Mouse (Mus musculus) CD4-positive, CD25-positive, alpha-beta regulatory T cell, adult 4 months (primary cell): ENCODE results near the gene Oser1. TPM values are rescaled to one million over a fixed set of nuclear protein-coding genes. Genes with fewer than 3 reads are reported as not detected.
"Not testable (repeated sequence)": the region's sequence is repeated elsewhere in the genome, so short reads cannot be mapped to it uniquely, and the experiment has no call there.

Experiments
- ATAC-seq: one replicate; pipeline ENCODE4 v1.8.0; 2017
- polyA plus RNA-seq, 2 experiments: library from polyadenylated mRNA; unstranded; fragments of 100-300 nt; shearing (Covaris generic); gene quantifications; one replicate each; pipeline ENCODE4 v1.2.1; 2017

Gene Oser1
- polyA plus RNA-seq, 2 experiments from 2014 or later, result 134 to 146 TPM

- no peak for ATAC-seq
Measured at GRCm38 (mm10) chr2:163439488-163439887, 15.0 kb upstream of the Oser1 start.

- no peak for ATAC-seq
Measured at GRCm38 (mm10) chr2:163438619-163439451, 14.3 kb upstream of the Oser1 start.

- ATAC-seq, result no peak
Measured at GRCm38 (mm10) chr2:163438246-163438618, 13.7 kb upstream of the Oser1 start, which contains the start of gene Gdap1l1. Gene Gdap1l1, plus strand, starts transcription at chr2:163438476.

GRCm38 (mm10) chr2:163437800-163438199 is 13.3 kb upstream of the Oser1 start:
- ATAC-seq, result no peak

GRCm38 (mm10) chr2:163433971-163434370 is 9.5 kb upstream of the Oser1 start:
- no peak for ATAC-seq

- no peak for ATAC-seq
Measured at GRCm38 (mm10) chr2:163431289-163431688, 6.8 kb upstream of the Oser1 start.

- ATAC-seq, result no peak
Measured at GRCm38 (mm10) chr2:163428346-163429011, 4.0 kb upstream of the Oser1 start.

GRCm38 (mm10) chr2:163422895-163423660 is 1.4 kb downstream of the Oser1 start:
- ATAC-seq, result no peak

GRCm38 (mm10) chr2:163420366-163420886 is 4.1 kb downstream of the Oser1 start:
- ATAC-seq, result no peak

- peak; percentile 96 for ATAC-seq
Measured at GRCm38 (mm10) chr2:163419346-163420045, 5.0 kb downstream of the Oser1 start.

- ATAC-seq, result peak; percentile 8
Measured at GRCm38 (mm10) chr2:163418841-163419345, 5.6 kb downstream of the Oser1 start.

- no peak for ATAC-seq
Measured at GRCm38 (mm10) chr2:163417830-163418229, 6.7 kb downstream of the Oser1 start.

GRCm38 (mm10) chr2:163417026-163417425 is 7.5 kb downstream of the Oser1 start:
- ATAC-seq, result no peak

- no peak for ATAC-seq
Measured at GRCm38 (mm10) chr2:163412846-163413590, 11.5 kb downstream of the Oser1 start.

GRCm38 (mm10) chr2:163412419-163412818 is 12.1 kb downstream of the Oser1 start:
- ATAC-seq, result no peak

- ATAC-seq, result peak; percentile 56
Measured at GRCm38 (mm10) chr2:163411840-163412239, 12.7 kb downstream of the Oser1 start.

- not testable (repeated sequence) for ATAC-seq
Measured at GRCm38 (mm10) chr2:163411344-163411743, 13.2 kb downstream of the Oser1 start.

GRCm38 (mm10) chr2:163410211-163410610 is 14.3 kb downstream of the Oser1 start:
- no peak for ATAC-seq

- ATAC-seq, result no peak
Measured at GRCm38 (mm10) chr2:163404037-163404815, 20.3 kb downstream of the Oser1 start.

GRCm38 (mm10) chr2:163401221-163401620 is 23.3 kb downstream of the Oser1 start:
- ATAC-seq, result peak; percentile 89
